ENCODE assay signal across 15 mouse cellular contexts in genomic region chr2:71134041-71134505, GRCm38 (mm10). TPM values are rescaled to one million over a fixed set of nuclear protein-coding genes. Genes with fewer than 3 reads are reported as not detected.
DNase-seq lines count a peak whose midpoint lies in the region; ATAC-seq and TF ChIP-seq lines count a peak whose summit lies in the region.
"Had no signal": no experiment of that assay in that cellular context is flagged by ENCODE, and none has a peak within 500 bp of the region (broad histone marks: within the 10 kb centered on the region; RNA-seq: fewer than 3 reads in every experiment).

No protein-coding gene starts in this region.

- peak overlapping the region; percentile 53 for H3K4me3 ChIP-seq in erythroblast, embryonic 14.5 days (replicated peaks)
- H3K4me3 ChIP-seq in MEL (ENCODE audit: control insufficient read depth in 1 of 2, insufficient read depth in 1 of 2, low read depth in 2 of 2, low read length in 2 of 2), result peak overlapping the region; percentile 35 to 49
- no peak overlapping the region for H3K4me3 ChIP-seq in lung, embryonic 15.5 days
- no peak overlapping the region for H3K4me3 ChIP-seq in heart, adult 2 months
- H3K4me3 ChIP-seq: embryonic facial prominence, embryonic 12.5 days; forebrain, embryonic 13.5 days had no signal

- peak overlapping the region; percentile 85 for H3K27ac ChIP-seq in MEL (ENCODE audit: control insufficient read depth, low read depth, low read length)
- H3K27ac ChIP-seq in lung, embryonic 15.5 days, result peak overlapping the region; percentile 53
- no peak overlapping the region for H3K27ac ChIP-seq in heart, adult 2 months
- H3K27ac ChIP-seq: embryonic facial prominence, embryonic 12.5 days; forebrain, embryonic 13.5 days had no signal

- TF ChIP-seq EP300 in MEL (IDR thresholded peaks at IDR 0.05; ENCODE audit: low read depth in 1 of 2, low read length in 2 of 2), result peak; percentile 45 to 70; a peak in 3 of 4 replicates
- TF ChIP-seq EP300 in heart, adult 2 months (IDR thresholded peaks at IDR 0.05; ENCODE audit: insufficient read depth, low read depth, low read length), result no peak

- no peaks in the 10 kb centered on the region for H3K27me3 ChIP-seq in erythroblast, embryonic 14.5 days (ENCODE audit: control insufficient read depth)
- H3K27me3 ChIP-seq in MEL (ENCODE audit: control insufficient read depth in 1 of 2, insufficient read depth in 2 of 2, low read length in 2 of 2), result no peaks in the 10 kb centered on the region
- no peaks in the 10 kb centered on the region for H3K27me3 ChIP-seq in lung, embryonic 15.5 days
- no peaks in the 10 kb centered on the region for H3K27me3 ChIP-seq in heart, adult 2 months (ENCODE audit: control insufficient read depth, insufficient read depth, low read length)
- H3K27me3 ChIP-seq: embryonic facial prominence, embryonic 12.5 days; forebrain, embryonic 13.5 days had no signal

- peaks cover 2% of the 10 kb centered on the region; the same call in 1 of the 2 replicates for H3K36me3 ChIP-seq in erythroblast, embryonic 14.5 days (ENCODE audit: control insufficient read depth)
- H3K36me3 ChIP-seq in MEL (ENCODE audit: control insufficient read depth in 1 of 2, insufficient read depth in 2 of 2, low read length in 2 of 2), result peaks cover 0 to 18% of the 10 kb centered on the region in 2 experiments; a peak in 2 of 4 replicates
- no peaks in the 10 kb centered on the region for H3K36me3 ChIP-seq in lung, embryonic 15.5 days
- no peaks in the 10 kb centered on the region for H3K36me3 ChIP-seq in heart, adult 2 months (ENCODE audit: control insufficient read depth, insufficient read depth, low read length)

- no peak; the same call in 1 of the 2 replicates for TF ChIP-seq RAD21 in MEL (IDR thresholded peaks at IDR 0.05; ENCODE audit: low read depth, low read length)

- intact Hi-C loops in heart, adult 2 months (cut with DNase I), result no loop called here

- peaks cover 40% of the 10 kb centered on the region for H3K4me1 ChIP-seq in erythroblast, embryonic 14.5 days (ENCODE audit: control insufficient read depth)
- H3K4me1 ChIP-seq in MEL (ENCODE audit: control insufficient read depth in 1 of 2, insufficient read depth in 2 of 2, low read length in 2 of 2), result peaks cover 14 to 15% of the 10 kb centered on the region in 2 experiments
- no peaks in the 10 kb centered on the region; the same call in 1 of the 2 replicates for H3K4me1 ChIP-seq in lung, embryonic 15.5 days
- H3K4me1 ChIP-seq in heart, adult 2 months (ENCODE audit: control insufficient read depth, insufficient read depth, low read length), result no peaks in the 10 kb centered on the region
- H3K4me1 ChIP-seq: embryonic facial prominence, embryonic 12.5 days; forebrain, embryonic 13.5 days had no signal

- H3K4me2 ChIP-seq in lung, embryonic 15.5 days, result no peak overlapping the region
- H3K4me2 ChIP-seq: embryonic facial prominence, embryonic 12.5 days; forebrain, embryonic 13.5 days; heart, embryonic 11.5 days had no signal

- peak in 1 of 2 experiments; percentile 61; a peak in 2 of 4 replicates for TF ChIP-seq POLR2A in MEL (IDR thresholded peaks at IDR 0.05; ENCODE audit: control insufficient read depth in 1 of 2, insufficient read depth in 1 of 2, low read depth in 1 of 2, low read length in 2 of 2, poor library complexity in 1 of 2)
- no peak for TF ChIP-seq POLR2A in heart, adult 2 months (IDR thresholded peaks at IDR 0.05; ENCODE audit: insufficient read depth, low read depth, low read length)

- H3K79me2 ChIP-seq in MEL (ENCODE audit: control insufficient read depth, insufficient read depth, low read length, poor library complexity), result no peaks in the 10 kb centered on the region
- no peaks in the 10 kb centered on the region for H3K79me2 ChIP-seq in heart, adult 2 months (replicated peaks; ENCODE audit: control insufficient read depth, insufficient read depth, low read length)

- peak overlapping the region; percentile 64 for H3K9ac ChIP-seq in MEL (ENCODE audit: control insufficient read depth, low read depth, low read length, poor library complexity, severe bottlenecking)
- H3K9ac ChIP-seq in lung, embryonic 15.5 days, result no peak overlapping the region
- H3K9ac ChIP-seq in heart, adult 2 months (ENCODE audit: low read depth, low read length), result no peak overlapping the region
- H3K9ac ChIP-seq: embryonic facial prominence, embryonic 12.5 days; forebrain, embryonic 13.5 days had no signal

- peak; percentile 92 for DNase-seq in MEL (ENCODE audit: low read depth, low spot score)
- DNase-seq in c-Kit-positive CD71-negative TER-119-negative erythroid progenitor cells, embryonic 14.5 days (ENCODE audit: low read depth), result peak; percentile 49
- no peak for DNase-seq in cerebellum, adult 18-20 months
- no peak for DNase-seq in heart, adult 2 months
- DNase-seq: B cell, adult 2 months; cerebellum, postnatal 14 days; heart, postnatal 36 days; kidney, postnatal 14 days had no signal

- no peak for TF ChIP-seq CTCF in MEL (IDR thresholded peaks at IDR 0.05 in 2 of 3, conservative IDR thresholded peaks at IDR 0.05 in 1 of 3; ENCODE audit: control insufficient read depth in 1 of 3, insufficient read depth in 1 of 3, low read depth in 2 of 3, low read length in 3 of 3, poor library complexity in 1 of 3, severe bottlenecking in 1 of 3)
- TF ChIP-seq CTCF in heart, adult 2 months (IDR thresholded peaks at IDR 0.05), result no peak

- H3K9me3 ChIP-seq in erythroblast, embryonic 14.5 days (ENCODE audit: control insufficient read depth, low read length), result no peaks in the 10 kb centered on the region
- no peaks in the 10 kb centered on the region for H3K9me3 ChIP-seq in MEL (replicated peaks; ENCODE audit: insufficient read depth, low read length)
- H3K9me3 ChIP-seq in lung, embryonic 15.5 days, result no peaks in the 10 kb centered on the region
- H3K9me3 ChIP-seq: embryonic facial prominence, embryonic 12.5 days; forebrain, embryonic 13.5 days had no signal

- 64% methylated on average over 9 of the region's 9 CpGs for WGBS in lung, embryonic 15.5 days
- WGBS in heart, adult 2 months, result 69% methylated on average over 9 of the region's 9 CpGs

- no peak for ATAC-seq in erythroblast, adult 5-6 weeks (replicated peaks; ENCODE audit: low FRiP score, poor library complexity, severe bottlenecking)
- ATAC-seq in lung, embryonic 15.5 days (ENCODE audit: borderline replicate concordance, extremely low read depth, low FRiP score, low TSS enrichment), result peak; percentile 86
- no peak for ATAC-seq in CD4-positive, CD25-positive, alpha-beta regulatory T cell, adult 4 months
- ATAC-seq: forebrain, embryonic 13.5 days had no signal

TF ChIP-seq in MEL, 35 proteins besides CTCF, POLR2A, EP300 and RAD21 (continues in another document):
- TF ChIP-seq ZKSCAN1 (IDR thresholded peaks at IDR 0.05; ENCODE audit: low read depth, low read length) (no peak), MYB (IDR thresholded peaks at IDR 0.05; ENCODE audit: low read depth, low read length) (no peak), GABPA (IDR thresholded peaks at IDR 0.05; ENCODE audit: low read depth, low read length) (peak; percentile 54; the same call in 1 of the 2 replicates), CHD2 (IDR thresholded peaks at IDR 0.05; ENCODE audit: low read length) (no peak), RCOR1 (IDR thresholded peaks at IDR 0.05; ENCODE audit: low read depth, low read length) (0 out of 2 replicates have a peak, but pooled peaks have one; percentile 22), POLR2AphosphoS5 (IDR thresholded peaks at IDR 0.05; ENCODE audit: borderline replicate concordance, low read depth, low read length) (no peak), NRF1 (IDR thresholded peaks at IDR 0.05; ENCODE audit: insufficient read depth, low read depth, low read length, poor library complexity, severe bottlenecking) (no peak), TBP (IDR thresholded peaks at IDR 0.05; ENCODE audit: low read depth, low read length) (peak; percentile 85), MAX (IDR thresholded peaks at IDR 0.05; ENCODE audit: low read length) (peak; percentile 90), USF1 (IDR thresholded peaks at IDR 0.05; ENCODE audit: low read depth, low read length) (0 out of 2 replicates have a peak, but pooled peaks have one; percentile 34), MAFK (IDR thresholded peaks at IDR 0.05; ENCODE audit: borderline replicate concordance, low read depth, low read length) (0 out of 2 replicates have a peak, but pooled peaks have one; percentile 14), MAZ (IDR thresholded peaks at IDR 0.05; ENCODE audit: low read depth, low read length) (no peak), ETS1 (IDR thresholded peaks at IDR 0.05; ENCODE audit: low read depth, low read length) (peak; percentile 73), UBTF (IDR thresholded peaks at IDR 0.05; ENCODE audit: borderline replicate concordance, insufficient read depth, low read depth, low read length) (0 out of 2 replicates have a peak, but pooled peaks have one; percentile 36), NELFE (IDR thresholded peaks at IDR 0.05; ENCODE audit: low read depth, low read length) (no peak; the same call in 1 of the 2 replicates), BHLHE40 (IDR thresholded peaks at IDR 0.05; ENCODE audit: borderline replicate concordance, low read depth, low read length) (peak; percentile 37; the same call in 1 of the 2 replicates), E2F4 (IDR thresholded peaks at IDR 0.05; ENCODE audit: borderline replicate concordance, low read depth, low read length) (no peak), ZC3H11A (IDR thresholded peaks at IDR 0.05; ENCODE audit: low read depth, low read length) (no peak), POLR2AphosphoS2 (IDR thresholded peaks at IDR 0.05; ENCODE audit: low read length) (0 out of 2 replicates have a peak, but pooled peaks have one; percentile 25), ZNF384 (IDR thresholded peaks at IDR 0.05; ENCODE audit: low read depth, low read length) (no peak), SIN3A (IDR thresholded peaks at IDR 0.05; ENCODE audit: low read length) (peak; percentile 75), USF2 (IDR thresholded peaks at IDR 0.05; ENCODE audit: borderline replicate concordance in 1 of 2, insufficient read depth in 1 of 2, low read depth in 1 of 2, low read length in 2 of 2) (no peak)

RNA-seq across cellular contexts. Expression of gene Cybrd1, which starts 16.4 kb away (rescaled TPM):
- polyA plus RNA-seq in erythroblast, embryonic 14.5 days (2012), result not detected in 2 replicates
- not detected in 2 replicates for total RNA-seq in erythroblast, adult 5-6 weeks (2015; ENCODE audit: low replicate concordance)
- not detected in 2 replicates for total RNA-seq in erythroblast, adult 5-6 weeks (2017; ENCODE audit: low replicate concordance)
- total RNA-seq in MEL (2012; rRNA removed), result 0.08 and 0.10 TPM in 2 replicates
- polyA plus RNA-seq in MEL (2012; ENCODE audit: insufficient read depth in 1 of 2, insufficient read length in 2 of 2, low read depth in 1 of 2, low replicate concordance in 2 of 2, missing spikeins in 1 of 2), result under 1 TPM in 1 of 2 experiments, not detected in 1; 0.21 TPM
- polyA plus RNA-seq in lung, embryonic 15.5 days (2015; fragmentation: Nextera tagmentation; extraction: Ambion mirVana), result 2.3 and 3.3 TPM in 2 replicates
- under 1 TPM; 0.25 to 0.26 TPM for polyA plus RNA-seq in CD4-positive, CD25-positive, alpha-beta regulatory T cell, adult 4 months (2017; shearing (Covaris generic))
- total RNA-seq in heart, adult 2 months (2021), result 1 to 10 TPM; 1.7 to 1.9 TPM
- polyA plus RNA-seq in heart, adult 2 months (2012; rRNA removed), result 1.5 and 2.6 TPM in 2 replicates

Comparison
In these comparisons a context has a peak if more than half of its experiments do, and no peak if none do; other contexts are left out.
1. H3K4me3 ChIP-seq: peak in erythroblast, embryonic 14.5 days (single experiment) and MEL (2 of 2); none in lung, embryonic 15.5 days (single experiment) and heart, adult 2 months (single experiment).
2. DNase-seq: peak in MEL (single experiment) and c-Kit-positive CD71-negative TER-119-negative erythroid progenitor cells, embryonic 14.5 days (single experiment); none in cerebellum, adult 18-20 months (0 of 2) and heart, adult 2 months (0 of 2).